Mouse (Mus musculus) kidney, adult 2 months (tissue): ENCODE results near the gene Ip6k2.

Experiments used
- CTCF ChIP-seq: fragments of 200-500 bp; conservative IDR thresholded peaks from 2 replicates; pipeline ENCODE4 v1.5.1; 2011; ENCODE audit warnings: low read depth, mild to moderate bottlenecking, control low read depth, low read length, moderate library complexity, mixed read lengths; ENCODE audit not compliant: insufficient read depth, insufficient read length
- POLR2A ChIP-seq: fragments of 200-500 bp; IDR thresholded peaks from one replicate; pipeline ENCODE4 v1.6.1; 2011; ENCODE audit warnings: low read depth, low read length, control low read depth

DNA sequence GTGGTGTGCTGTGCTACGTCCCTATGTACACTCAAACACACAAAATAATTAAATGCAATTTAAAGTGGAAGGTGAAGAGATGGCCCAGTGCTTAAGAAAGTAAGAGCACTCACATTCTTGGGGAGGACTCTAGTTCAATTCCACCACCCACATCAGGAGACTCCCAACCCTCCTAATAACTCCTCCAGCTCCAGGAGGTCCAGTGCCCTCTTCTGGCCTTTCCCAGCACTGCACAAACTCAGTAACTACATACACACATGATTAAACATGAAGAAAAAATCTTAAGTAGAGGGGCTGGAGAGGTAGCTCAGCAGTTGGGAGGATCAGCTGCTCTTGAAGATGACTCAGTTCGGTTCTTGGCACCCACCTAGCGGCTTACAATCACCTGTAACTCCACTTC lies 35.9 kb downstream of the Ip6k2 start:
- TF ChIP-seq CTCF (peak; percentile 85), POLR2A (no peak)
